Mouse (Mus musculus): ENCODE data around the gene Ttc16. TPM values are rescaled to one million over a fixed set of nuclear protein-coding genes. Genes with fewer than 3 reads are reported as not detected.

The Ttc16 gene
- polyA plus RNA-seq (2015; fragmentation: Nextera tagmentation; extraction: Ambion mirVana): 0.61 and 0.66 TPM in 2 replicates

GRCm38 (mm10) chr2:32775359-32776074, at the start of gene Ttc16, which contains the start of gene Ptrh1:
Gene Ttc16 (minus strand): TSS chr2:32775633.
Gene Ptrh1 (plus strand): TSS chr2:32775786.
- no peaks in the 10 kb centered on the region for H3K36me3 ChIP-seq
- no peaks in the 10 kb centered on the region for H3K9me3 ChIP-seq
- H3K4me3 ChIP-seq: peak within 1 kb of the TSS; percentile 79
- peak; percentile 98 for ATAC-seq (replicated peaks)
- H3K4me2 ChIP-seq (replicated peaks): peak within 1 kb of the TSS; percentile 83
- under 1% methylated on average over 46 of the region's 46 CpGs for WGBS
- H3K27me3 ChIP-seq: 0 out of 2 replicates have a peak, but pooled peaks cover 2% of the 10 kb centered on the region
- peak within 1 kb of the TSS; percentile 71 for H3K27ac ChIP-seq (replicated peaks)
- peaks cover 14% of the 10 kb centered on the region for H3K4me1 ChIP-seq
- peak within 1 kb of the TSS; percentile 52 for H3K9ac ChIP-seq (replicated peaks)

DNA sequence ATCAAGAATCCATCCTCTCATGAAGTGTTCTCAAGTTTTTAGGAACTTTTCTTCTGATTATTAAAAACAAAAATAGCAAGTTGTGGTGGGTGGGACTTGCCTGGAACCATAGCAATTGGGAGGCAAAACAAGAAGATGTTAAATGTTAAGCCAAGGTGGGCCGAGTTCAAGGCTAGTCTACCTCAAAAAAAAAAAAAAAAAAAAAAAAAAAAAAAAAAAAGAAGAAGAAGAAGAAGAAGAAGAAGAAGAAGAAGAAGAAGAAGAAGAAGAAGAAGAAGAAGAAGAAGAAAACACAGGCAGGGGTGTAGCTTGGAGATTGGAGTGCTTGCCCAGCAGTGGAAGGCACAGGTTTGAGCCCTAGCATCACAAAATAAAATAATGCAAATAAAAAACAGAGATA, 49.3 kb upstream of the Ttc16 start:
- H3K9ac ChIP-seq (replicated peaks): no peak overlapping the region
- 75% methylated on average over 1 of the region's 1 CpGs for WGBS
- H3K4me3 ChIP-seq: no peak overlapping the region
- H3K4me2 ChIP-seq (replicated peaks): no peak overlapping the region
- peaks cover 15% of the 10 kb centered on the region; the same call in 1 of the 2 replicates for H3K36me3 ChIP-seq
- H3K27ac ChIP-seq (replicated peaks): no peak overlapping the region
- ATAC-seq (replicated peaks): no peak
- no peaks in the 10 kb centered on the region for H3K9me3 ChIP-seq
- peaks cover 10% of the 10 kb centered on the region for H3K4me1 ChIP-seq
- H3K27me3 ChIP-seq: no peaks in the 10 kb centered on the region

- Histone ChIP-seq H3K4me3 (no peak overlapping the region), H3K9ac (replicated peaks) (no peak overlapping the region), H3K27me3 (no peaks in the 10 kb centered on the region), H3K36me3 (peaks cover 16% of the 10 kb centered on the region; the same call in 1 of the 2 replicates), H3K27ac (replicated peaks) (no peak overlapping the region; the same call in 1 of the 2 replicates), H3K4me1 (peaks cover 10% of the 10 kb centered on the region), H3K4me2 (replicated peaks) (no peak overlapping the region), H3K9me3 (no peaks in the 10 kb centered on the region)
- no peak for ATAC-seq (replicated peaks)
- 56% methylated on average over 8 of the region's 8 CpGs for WGBS
Observed at GRCm38 (mm10) chr2:32824181-32824580, 48.7 kb upstream of the Ttc16 start.

DNA sequence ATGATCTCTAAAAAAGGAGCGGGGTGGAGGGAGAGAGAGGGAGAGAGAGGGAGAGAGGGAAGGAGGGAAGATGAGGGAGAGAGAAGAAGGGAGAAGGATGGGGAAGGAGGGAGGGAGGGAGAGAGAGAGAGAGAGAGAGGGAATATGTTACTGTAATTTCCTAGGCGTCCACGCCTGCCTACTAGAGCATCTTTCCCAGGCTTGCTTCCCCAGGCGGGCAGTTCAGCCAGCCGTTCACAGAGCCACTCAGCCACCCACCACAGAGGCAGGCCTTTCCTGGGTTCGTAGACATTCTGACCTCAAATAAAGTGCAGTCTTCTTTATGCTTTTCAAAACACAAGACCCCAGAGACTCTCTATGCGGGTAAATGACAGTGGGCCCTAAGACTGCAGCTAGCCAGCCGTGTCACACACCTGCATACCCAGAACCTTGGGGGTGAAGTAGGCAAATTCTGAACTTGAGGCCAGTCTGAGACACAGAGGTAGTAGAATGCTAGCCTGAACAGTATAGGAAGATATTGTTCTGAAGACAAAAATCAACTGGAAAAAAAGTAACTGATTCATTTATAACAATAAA, 48.2 kb upstream of the Ttc16 start:
- H3K9ac ChIP-seq (replicated peaks): no peak overlapping the region
- ATAC-seq (replicated peaks): no peak
- peaks cover 16% of the 10 kb centered on the region; the same call in 1 of the 2 replicates for H3K36me3 ChIP-seq
- H3K27me3 ChIP-seq: no peaks in the 10 kb centered on the region
- peaks cover 10% of the 10 kb centered on the region for H3K4me1 ChIP-seq
- no peaks in the 10 kb centered on the region for H3K9me3 ChIP-seq
- no peak overlapping the region; the same call in 1 of the 2 replicates for H3K27ac ChIP-seq (replicated peaks)
- WGBS: 70% methylated on average over 8 of the region's 8 CpGs
- H3K4me2 ChIP-seq (replicated peaks): no peak overlapping the region
- H3K4me3 ChIP-seq: no peak overlapping the region

GRCm38 (mm10) chr2:32823153-32823552, 47.7 kb upstream of the Ttc16 start:
- no peak overlapping the region for H3K4me3 ChIP-seq
- no peaks in the 10 kb centered on the region for H3K9me3 ChIP-seq
- H3K36me3 ChIP-seq: peaks cover 18% of the 10 kb centered on the region
- no peaks in the 10 kb centered on the region for H3K27me3 ChIP-seq
- no peak overlapping the region for H3K9ac ChIP-seq (replicated peaks)
- peaks cover 10% of the 10 kb centered on the region for H3K4me1 ChIP-seq
- H3K27ac ChIP-seq (replicated peaks): no peak overlapping the region
- H3K4me2 ChIP-seq (replicated peaks): no peak overlapping the region
- 79% methylated on average over 11 of the region's 11 CpGs for WGBS
- ATAC-seq (replicated peaks): no peak

DNA sequence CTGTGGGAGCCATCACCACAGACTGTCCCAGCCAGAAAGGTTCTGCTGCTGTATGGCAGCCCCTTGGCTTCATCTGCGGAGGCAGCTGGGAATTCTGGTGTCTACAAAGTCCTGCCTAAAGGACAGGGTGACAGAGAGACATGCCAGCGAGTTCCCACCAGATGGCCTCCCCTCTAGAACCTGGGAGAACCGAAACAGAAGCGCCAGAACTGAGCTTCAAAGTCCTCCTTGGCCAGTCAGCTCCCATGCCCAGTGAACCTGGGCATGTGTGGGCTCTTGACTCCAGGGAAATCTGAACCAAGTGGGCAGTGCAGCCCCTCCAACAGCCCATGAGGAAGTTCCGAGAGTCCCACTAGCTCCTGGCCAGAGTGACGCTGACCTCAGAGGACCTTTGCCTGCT, 47.2 kb upstream of the Ttc16 start:
- Histone ChIP-seq H3K27ac (replicated peaks) (no peak overlapping the region), H3K4me2 (replicated peaks) (no peak overlapping the region), H3K4me1 (peaks cover 12% of the 10 kb centered on the region), H3K9ac (replicated peaks) (no peak overlapping the region), H3K27me3 (no peaks in the 10 kb centered on the region), H3K4me3 (no peak overlapping the region), H3K9me3 (no peaks in the 10 kb centered on the region), H3K36me3 (peaks cover 23% of the 10 kb centered on the region)
- WGBS: 87% methylated on average over 6 of the region's 6 CpGs
- no peak for ATAC-seq (replicated peaks)

GRCm38 (mm10) chr2:32821041-32821802, 45.8 kb upstream of the Ttc16 start:
- Histone ChIP-seq H3K36me3 (peaks cover 25% of the 10 kb centered on the region), H3K4me3 (no peak overlapping the region), H3K4me1 (peaks cover 23% of the 10 kb centered on the region), H3K9me3 (no peaks in the 10 kb centered on the region), H3K4me2 (replicated peaks) (no peak overlapping the region), H3K9ac (replicated peaks) (no peak overlapping the region), H3K27ac (replicated peaks) (no peak overlapping the region), H3K27me3 (no peaks in the 10 kb centered on the region)
- no peak for ATAC-seq (replicated peaks)
- 70% methylated on average over 11 of the region's 11 CpGs for WGBS

GRCm38 (mm10) chr2:32818208-32818607, 42.8 kb upstream of the Ttc16 start:
- WGBS: 92% methylated on average over 5 of the region's 5 CpGs
- H3K4me1 ChIP-seq: peaks cover 14% of the 10 kb centered on the region
- H3K4me3 ChIP-seq: no peak overlapping the region
- ATAC-seq (replicated peaks): no peak
- no peak overlapping the region for H3K4me2 ChIP-seq (replicated peaks)
- no peak overlapping the region for H3K9ac ChIP-seq (replicated peaks)
- H3K27ac ChIP-seq (replicated peaks): peak overlapping the region; percentile 88
- no peaks in the 10 kb centered on the region for H3K9me3 ChIP-seq
- peaks cover 46% of the 10 kb centered on the region for H3K36me3 ChIP-seq
- no peaks in the 10 kb centered on the region for H3K27me3 ChIP-seq

DNA sequence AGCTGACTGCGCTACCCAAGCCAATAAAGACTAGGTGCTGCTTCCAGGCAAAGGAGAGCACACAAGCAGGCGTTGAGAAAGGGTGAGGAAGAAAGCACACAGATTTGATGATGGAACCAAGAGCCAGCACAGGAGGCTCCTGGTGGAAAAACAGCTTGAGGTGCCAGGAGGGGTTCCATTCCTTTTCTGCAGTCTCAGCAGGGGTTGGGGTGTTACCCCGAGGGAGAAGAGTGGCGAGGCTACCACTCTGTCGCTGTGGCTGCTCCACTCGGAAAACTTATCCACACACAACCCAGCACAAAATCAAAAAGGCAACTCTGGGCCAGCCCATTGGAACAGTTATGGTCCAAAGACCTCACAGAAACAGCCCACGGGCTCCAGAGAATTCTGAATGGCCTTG, 42.2 kb upstream of the Ttc16 start:
- no peak for ATAC-seq (replicated peaks)
- Histone ChIP-seq H3K4me2 (replicated peaks) (no peak overlapping the region), H3K27ac (replicated peaks) (peak overlapping the region; percentile 88), H3K9me3 (no peaks in the 10 kb centered on the region), H3K9ac (replicated peaks) (no peak overlapping the region), H3K4me3 (no peak overlapping the region), H3K27me3 (no peaks in the 10 kb centered on the region), H3K4me1 (peaks cover 14% of the 10 kb centered on the region), H3K36me3 (peaks cover 52% of the 10 kb centered on the region)
- 39% methylated on average over 7 of the region's 7 CpGs for WGBS

GRCm38 (mm10) chr2:32816946-32817581, 41.6 kb upstream of the Ttc16 start:
- Histone ChIP-seq H3K9ac (replicated peaks) (no peak overlapping the region), H3K4me3 (no peak overlapping the region), H3K4me2 (replicated peaks) (0 out of 2 replicates have a peak overlapping the region, but pooled peaks have one; percentile 6), H3K27ac (replicated peaks) (peak overlapping the region; percentile 88), H3K36me3 (peaks cover 53% of the 10 kb centered on the region), H3K9me3 (no peaks in the 10 kb centered on the region), H3K27me3 (no peaks in the 10 kb centered on the region), H3K4me1 (peaks cover 14% of the 10 kb centered on the region)
- peak; percentile 85 for ATAC-seq (replicated peaks)
- 55% methylated on average over 17 of the region's 17 CpGs for WGBS

GRCm38 (mm10) chr2:32816497-32816896, 41.1 kb upstream of the Ttc16 start:
- Histone ChIP-seq H3K27ac (replicated peaks) (peak overlapping the region; percentile 88), H3K36me3 (peaks cover 56% of the 10 kb centered on the region), H3K4me2 (replicated peaks) (no peak overlapping the region), H3K4me1 (peaks cover 14% of the 10 kb centered on the region), H3K9ac (replicated peaks) (no peak overlapping the region), H3K9me3 (no peaks in the 10 kb centered on the region), H3K27me3 (no peaks in the 10 kb centered on the region), H3K4me3 (no peak overlapping the region)
- peak; percentile 46; the same call in 1 of the 2 replicates for ATAC-seq (replicated peaks)
- 68% methylated on average over 2 of the region's 2 CpGs for WGBS

Measured in forebrain, embryonic 15.5 days (tissue).